Mouse (Mus musculus) intestine, embryonic 14.5 days (tissue): ENCODE measurements at regions not wholly inside any gene's neighbourhood (a gene's known extent, or its start where the extent isn't known, plus 50 kb on each side); places are given as distances from the start of the nearest gene placed in this dataset.
A peak's percentile ranks its signal among the peaks of the same experiment; 100 is the strongest.

ENCODE experiments used
- ATAC-seq: fragments of 200-750 bp; cut with Nextera tagmentation; replicated peaks from 2 replicates; pipeline ENCODE4 v1.8.0; 2017; ENCODE audit warnings: low read depth, moderate number of reproducible peaks, moderate TSS enrichment, moderate library complexity; ENCODE audit not compliant: low FRiP score, low TSS enrichment
- DNase-seq: peaks from one replicate; pipeline ENCODE4 v3.0.0-alpha.2; 2018; ENCODE audit warnings: low spot score
- H3K27ac ChIP-seq: fragments of 300-500 bp; sonication (generic); 2 replicates; pipeline ENCODE4 v1.5.1; 2014; ENCODE audit warnings: low read depth, mild to moderate bottlenecking, control low read depth
- H3K27me3 ChIP-seq: fragments of 300-500 bp; sonication (generic); replicated peaks from 2 replicates; pipeline ENCODE4 v1.6.1; 2014; ENCODE audit warnings: low read length, control low read depth; ENCODE audit not compliant: control insufficient read depth, insufficient read depth
- H3K36me3 ChIP-seq: fragments of 300-500 bp; sonication (generic); 2 replicates; pipeline ENCODE4 v1.6.1; 2014; ENCODE audit warnings: low read length, control low read depth; ENCODE audit not compliant: control insufficient read depth, insufficient read depth
- H3K4me1 ChIP-seq: fragments of 300-500 bp; sonication (generic); replicated peaks from 2 replicates; pipeline ENCODE4 v1.6.1; 2014; ENCODE audit warnings: low read length, control low read depth, mixed read lengths; ENCODE audit not compliant: control insufficient read depth, insufficient read depth
- H3K4me2 ChIP-seq: fragments of 300-500 bp; sonication (generic); 2 replicates; pipeline ENCODE4 v1.6.1; 2014; ENCODE audit warnings: low read length
- H3K4me3 ChIP-seq: fragments of 300-500 bp; sonication (generic); 2 replicates; pipeline ENCODE4 v1.5.1; 2014; ENCODE audit warnings: low read depth, low read length, control low read depth, mixed read lengths
- H3K9ac ChIP-seq: fragments of 300-500 bp; sonication (generic); 2 replicates; pipeline ENCODE4 v1.6.1; 2014; ENCODE audit warnings: mild to moderate bottlenecking, low read length
- H3K9me3 ChIP-seq: fragments of 300-500 bp; sonication (generic); 2 replicates; pipeline ENCODE4 v1.6.1; 2016; ENCODE audit warnings: low read length, control low read depth; ENCODE audit not compliant: control insufficient read depth
- WGBS: fragments of 180-500 bp; shearing (Covaris S2); extraction: QIAGEN DNeasy Blood & Tissue Kit; methylation state at CpG from one replicate; pipeline ENCODE4 v1.1.7; 2014; 5-methylcytosine and 5-hydroxymethylcytosine counted together

DNA sequence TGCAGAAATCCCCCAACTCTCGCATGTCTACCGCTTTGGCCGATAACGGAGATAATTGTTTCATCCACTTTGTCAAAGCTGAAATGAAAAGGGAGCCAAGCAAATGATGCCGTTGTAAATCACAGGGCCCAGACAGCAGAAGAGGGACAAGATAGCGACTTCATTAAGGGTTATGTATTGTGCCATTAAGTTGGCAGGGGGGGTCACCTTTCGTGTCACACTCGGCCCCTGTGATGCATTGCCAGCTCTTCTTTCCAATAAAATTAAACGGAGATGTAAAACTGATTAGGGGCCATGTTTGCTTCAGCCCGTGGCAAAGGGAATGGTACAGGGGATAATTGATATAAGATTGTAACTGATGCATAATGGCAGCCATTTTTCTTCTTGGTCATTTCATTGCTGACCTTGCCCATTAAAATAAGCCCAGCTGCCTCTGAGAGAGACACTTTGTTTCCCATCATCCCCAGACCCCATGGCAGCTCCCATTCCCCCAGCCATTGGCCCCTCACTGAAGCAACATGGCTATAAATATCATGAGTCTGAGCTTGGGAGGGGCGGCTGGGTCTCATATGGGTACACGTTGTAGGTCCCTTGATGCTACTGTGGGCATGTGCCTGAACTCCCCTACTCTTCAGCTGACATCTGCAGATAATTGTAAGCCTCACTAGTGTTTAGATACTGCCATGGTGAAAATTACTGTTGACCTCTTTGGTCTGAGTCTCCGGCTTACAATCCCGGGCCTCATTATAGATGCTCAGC is 313.0 kb downstream of the Gm45692 start:
- Histone ChIP-seq H3K4me2 (no peak overlapping the region), H3K36me3 (no peaks in the 10 kb centered on the region), H3K9ac (no peak overlapping the region), H3K27ac (no peak overlapping the region), H3K4me3 (no peak overlapping the region), H3K27me3 (no peaks in the 10 kb centered on the region), H3K4me1 (no peaks in the 10 kb centered on the region), H3K9me3 (no peaks in the 10 kb centered on the region)
- ATAC-seq: no peak
- DNase-seq: peak; percentile 33
- 77% methylated on average over 14 of the region's 14 CpGs for WGBS

DNA sequence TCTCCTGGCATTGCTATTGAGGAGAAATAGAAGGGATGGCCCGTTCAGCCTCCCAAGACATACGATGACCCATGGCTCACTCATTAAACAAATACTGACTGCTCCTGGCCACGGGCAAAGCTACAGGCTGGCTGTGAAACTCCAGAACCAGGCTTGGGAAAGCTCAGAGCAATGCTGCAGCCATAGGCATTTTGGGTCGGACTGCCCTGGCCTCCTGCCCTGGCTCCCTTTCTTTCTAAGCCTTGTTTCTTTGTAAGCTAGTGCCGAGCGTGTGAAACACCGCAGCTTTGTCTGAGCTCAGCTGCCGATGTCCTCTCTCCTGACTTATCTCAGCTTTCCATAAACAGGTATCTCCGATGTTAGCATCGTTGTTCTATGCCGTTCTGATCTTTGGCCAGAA is 316.9 kb downstream of the Gm45692 start:
- no peaks in the 10 kb centered on the region for H3K27me3 ChIP-seq
- no peaks in the 10 kb centered on the region for H3K4me1 ChIP-seq
- H3K4me2 ChIP-seq: no peak overlapping the region
- H3K9me3 ChIP-seq: no peaks in the 10 kb centered on the region
- no peak for DNase-seq
- WGBS: 87% methylated on average over 11 of the region's 11 CpGs
- no peak overlapping the region for H3K4me3 ChIP-seq
- no peak overlapping the region for H3K27ac ChIP-seq
- no peak for ATAC-seq
- H3K36me3 ChIP-seq: no peaks in the 10 kb centered on the region
- no peak overlapping the region for H3K9ac ChIP-seq

DNA sequence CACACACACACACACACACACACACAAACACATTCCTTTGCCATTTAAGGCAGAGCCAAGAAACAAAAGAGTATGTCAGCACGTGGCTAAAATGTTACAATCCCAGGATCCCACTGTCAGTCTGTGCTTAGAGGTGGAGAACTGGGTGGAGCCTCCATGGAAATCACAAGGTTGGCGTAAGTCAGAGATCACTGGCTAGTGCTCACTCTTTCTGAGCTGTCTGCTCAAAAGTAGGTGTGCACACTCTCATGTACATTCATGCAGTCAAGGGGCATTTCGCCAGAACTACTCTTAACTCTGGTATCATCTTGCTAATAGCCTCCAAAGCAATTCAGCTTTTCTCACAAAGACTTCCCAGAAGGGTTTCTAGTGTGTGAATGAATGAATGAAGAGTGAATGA is 318.2 kb downstream of the Gm45692 start:
- Histone ChIP-seq H3K36me3 (no peaks in the 10 kb centered on the region), H3K9me3 (no peaks in the 10 kb centered on the region), H3K27ac (no peak overlapping the region), H3K27me3 (no peaks in the 10 kb centered on the region), H3K4me2 (no peak overlapping the region), H3K4me1 (peaks cover 8% of the 10 kb centered on the region), H3K4me3 (no peak overlapping the region), H3K9ac (no peak overlapping the region)
- no peak for ATAC-seq
- DNase-seq: no peak
- WGBS: 73% methylated on average over 3 of the region's 3 CpGs

DNA sequence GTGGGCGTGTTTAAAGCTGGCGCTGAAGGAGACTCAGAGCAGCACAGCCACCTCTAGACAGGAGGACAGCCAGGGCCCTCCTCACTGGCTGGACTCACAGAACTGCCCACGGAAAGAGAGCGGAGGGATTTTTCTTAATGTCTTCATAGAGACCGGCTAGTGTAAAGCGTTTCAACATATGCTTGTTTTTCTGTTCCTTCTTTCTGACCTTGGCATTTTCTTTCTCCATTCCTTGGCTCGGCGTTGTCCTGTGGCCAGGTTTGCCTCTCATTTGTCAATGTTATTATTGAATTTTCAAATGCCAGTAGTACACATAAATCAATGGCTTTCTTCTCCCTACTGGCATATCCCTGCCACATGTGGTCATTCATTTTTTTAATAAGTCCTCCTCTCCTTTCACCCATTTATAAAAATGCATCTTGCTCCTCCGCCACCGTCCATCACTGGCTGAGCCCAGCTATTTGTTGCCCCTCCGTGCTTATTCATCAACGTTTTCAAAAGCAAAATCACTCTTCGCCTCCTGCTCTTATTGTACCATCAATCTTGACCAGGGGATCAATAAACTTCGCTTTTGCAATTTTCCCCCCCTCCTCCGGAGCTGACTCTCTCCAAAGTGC is 319.0 kb downstream of the Gm45692 start:
- WGBS: 66% methylated on average over 15 of the region's 15 CpGs
- no peak for ATAC-seq
- no peak for DNase-seq
- Histone ChIP-seq H3K36me3 (no peaks in the 10 kb centered on the region), H3K9me3 (no peaks in the 10 kb centered on the region), H3K27me3 (no peaks in the 10 kb centered on the region), H3K4me2 (peak overlapping the region; percentile 45), H3K27ac (no peak overlapping the region), H3K9ac (no peak overlapping the region), H3K4me1 (peaks cover 8% of the 10 kb centered on the region), H3K4me3 (peak overlapping the region; percentile 17)

DNA sequence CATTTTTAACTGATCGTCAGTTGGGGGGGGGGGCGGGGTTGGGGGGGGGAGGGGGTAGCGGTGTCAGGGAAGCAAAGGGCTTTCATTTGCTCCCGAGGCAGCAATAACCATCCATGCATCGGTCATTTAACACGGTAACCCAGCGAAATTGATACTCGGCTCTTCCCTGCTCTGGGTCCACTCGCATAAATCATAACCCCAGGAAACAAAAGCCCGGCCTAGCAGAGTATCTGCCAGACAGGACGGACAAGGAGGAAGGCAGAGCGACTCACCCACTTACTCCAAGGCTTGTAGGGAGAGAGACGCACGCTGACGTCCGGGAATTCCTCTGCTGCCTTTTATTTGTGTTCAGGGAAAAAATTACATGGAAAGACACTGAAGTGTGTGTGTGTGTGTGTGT is 319.5 kb downstream of the Gm45692 start:
- no peaks in the 10 kb centered on the region for H3K36me3 ChIP-seq
- H3K27ac ChIP-seq: no peak overlapping the region
- H3K9me3 ChIP-seq: no peaks in the 10 kb centered on the region
- peak overlapping the region; percentile 45 for H3K4me2 ChIP-seq
- DNase-seq (no peak), ATAC-seq (no peak)
- H3K9ac ChIP-seq: no peak overlapping the region
- H3K4me3 ChIP-seq: peak overlapping the region; percentile 17
- no peaks in the 10 kb centered on the region for H3K27me3 ChIP-seq
- peaks cover 8% of the 10 kb centered on the region for H3K4me1 ChIP-seq
- 17% methylated on average over 16 of the region's 16 CpGs for WGBS

DNA sequence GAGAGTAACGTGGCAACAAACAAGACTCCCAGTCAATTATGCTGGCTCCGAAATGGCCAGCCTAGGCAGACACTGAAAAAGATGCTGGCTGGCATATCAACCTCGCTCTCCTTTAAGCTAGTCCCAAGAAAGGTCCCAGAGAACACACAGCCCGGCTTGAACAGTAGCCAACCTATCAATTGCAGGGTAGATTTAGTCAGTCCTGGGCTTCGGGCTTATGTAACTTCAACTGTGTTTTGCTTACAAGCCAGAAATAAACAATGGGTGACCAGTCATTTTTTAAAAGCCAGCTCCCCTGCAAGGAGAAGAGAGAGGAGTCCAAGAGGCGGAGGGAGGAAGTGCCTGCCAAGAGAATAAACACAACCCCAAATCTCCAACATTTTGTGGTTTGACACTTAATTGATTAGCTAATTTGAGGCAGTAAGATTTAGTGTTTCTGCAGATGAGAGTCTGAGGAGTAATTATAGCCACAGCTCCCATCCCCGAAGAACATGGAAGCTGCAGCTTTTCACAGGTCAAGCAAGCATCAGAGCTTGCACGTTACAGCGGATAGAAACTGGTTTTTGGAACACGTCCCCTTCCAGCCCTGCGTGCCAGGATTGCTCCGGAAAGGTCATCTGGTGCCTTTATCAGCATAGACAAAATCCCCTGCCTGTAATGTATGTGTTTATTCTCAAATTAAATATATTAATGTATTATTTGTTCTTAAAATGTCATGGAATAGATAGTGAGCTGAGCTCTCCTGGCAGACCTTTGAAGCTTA is 322.1 kb downstream of the Gm45692 start:
- no peak for DNase-seq
- Histone ChIP-seq H3K4me3 (no peak overlapping the region), H3K9me3 (no peaks in the 10 kb centered on the region), H3K27me3 (no peaks in the 10 kb centered on the region), H3K9ac (no peak overlapping the region), H3K27ac (no peak overlapping the region), H3K4me1 (peaks cover 8% of the 10 kb centered on the region), H3K4me2 (no peak overlapping the region), H3K36me3 (no peaks in the 10 kb centered on the region)
- 37% methylated on average over 12 of the region's 12 CpGs for WGBS
- no peak for ATAC-seq

DNA sequence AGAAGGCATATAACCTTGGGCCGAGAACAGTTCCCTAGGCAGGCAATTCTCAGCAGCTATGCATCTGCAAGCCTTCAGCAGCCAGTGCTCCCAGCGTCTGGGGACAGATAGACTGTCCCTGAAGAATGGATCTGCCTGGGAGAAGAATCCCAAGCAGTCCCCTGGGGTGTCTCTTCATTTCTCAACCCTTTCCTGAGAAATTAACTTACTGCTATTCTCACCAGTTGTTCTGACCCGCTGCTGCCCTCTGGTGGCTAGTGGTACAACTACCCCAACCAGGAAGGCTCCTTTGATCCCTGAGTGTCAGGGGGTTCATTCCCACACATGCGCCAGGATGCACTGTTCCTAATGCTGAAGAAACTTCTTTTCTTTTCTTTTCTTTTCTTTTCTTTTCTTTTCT is 323.7 kb downstream of the Gm45692 start:
- peak; percentile 84 for DNase-seq
- H3K9ac ChIP-seq: no peak overlapping the region
- peaks cover 8% of the 10 kb centered on the region for H3K4me1 ChIP-seq
- no peak overlapping the region for H3K27ac ChIP-seq
- no peaks in the 10 kb centered on the region for H3K36me3 ChIP-seq
- no peaks in the 10 kb centered on the region for H3K9me3 ChIP-seq
- H3K4me2 ChIP-seq: no peak overlapping the region
- no peak overlapping the region for H3K4me3 ChIP-seq
- WGBS: 49% methylated on average over 4 of the region's 4 CpGs
- no peak for ATAC-seq
- H3K27me3 ChIP-seq: no peaks in the 10 kb centered on the region

DNA sequence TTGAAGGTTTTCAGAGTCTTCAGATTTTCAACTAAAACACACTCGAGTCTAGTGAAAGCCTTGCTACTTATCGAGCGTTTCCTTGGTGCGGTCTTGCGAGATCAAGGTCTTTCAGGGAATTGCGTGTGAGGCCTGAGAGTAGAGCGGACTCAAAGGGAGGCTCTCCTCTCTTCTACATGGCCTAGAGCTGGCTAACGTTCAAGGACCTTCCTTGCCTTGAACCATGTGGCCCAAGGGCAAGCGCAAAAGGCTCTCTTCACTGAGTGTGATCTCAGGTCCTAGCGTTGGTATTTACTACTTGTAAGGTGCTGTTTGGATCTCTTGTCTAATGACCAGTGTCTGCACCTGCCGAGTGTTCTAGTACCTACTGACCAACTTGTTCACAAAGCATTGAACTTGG is 324.4 kb downstream of the Gm45692 start:
- Histone ChIP-seq H3K27ac (no peak overlapping the region), H3K9ac (no peak overlapping the region), H3K9me3 (no peaks in the 10 kb centered on the region), H3K27me3 (no peaks in the 10 kb centered on the region), H3K4me1 (peaks cover 8% of the 10 kb centered on the region), H3K4me3 (no peak overlapping the region), H3K4me2 (no peak overlapping the region), H3K36me3 (no peaks in the 10 kb centered on the region)
- 90% methylated on average over 11 of the region's 11 CpGs for WGBS
- ATAC-seq (no peak), DNase-seq (no peak)
